Mouse (Mus musculus) heart, embryonic 11.5 days (tissue): ENCODE measurements around the gene Platr17. TPM values are rescaled to one million over a fixed set of nuclear protein-coding genes. Genes with fewer than 3 reads are reported as not detected.

Source experiments
- microRNA-seq: library from miRNA; unstranded; fragments of <30 nt; microRNA quantifications from one replicate; pipeline ENCODE4, GENCODE M21; 2016; ENCODE audit warnings: borderline number of aligned reads
- polyA plus RNA-seq: library from polyadenylated mRNA; unstranded; fragments of >200 nt; fragmentation: Nextera tagmentation; extraction: Ambion mirVana; gene quantifications from 2 replicates; pipeline ENCODE4 v1.2.1, GENCODE M21; 2014

Platr17 gene
- polyA plus RNA-seq, 1 experiment from 2014 or later: not detected

Small RNA genes within 50 kb of the gene (microRNA-seq; reads per million reads assigned to microRNA genes)
- gene Gm27740: not detected

Other genes with a start within 250 kb of the Platr17 start
- 278 and 323 TPM in 2 replicates for gene Hnrnpm, start 218.3 kb upstream of the Platr17 start, polyA plus RNA-seq
- gene March2, start 186.5 kb upstream of the Platr17 start, polyA plus RNA-seq: 73.6 and 83.2 TPM in 2 replicates
- gene Rab11b, start 144.6 kb upstream of the Platr17 start, polyA plus RNA-seq: 254 and 285 TPM in 2 replicates
- 7.6 and 10.5 TPM in 2 replicates for gene Angptl4, start 123.3 kb upstream of the Platr17 start, polyA plus RNA-seq
- 30.1 and 43.2 TPM in 2 replicates for gene Kank3, start 94.6 kb upstream of the Platr17 start, polyA plus RNA-seq
- gene Rps28, start 80.6 kb upstream of the Platr17 start, polyA plus RNA-seq: 654 and 701 TPM in 2 replicates
- 457 and 481 TPM in 2 replicates for gene Ndufa7, start 80.6 kb upstream of the Platr17 start, polyA plus RNA-seq
- gene Cd320, start 62.0 kb upstream of the Platr17 start, polyA plus RNA-seq: 60.8 and 63.9 TPM in 2 replicates
- gene Gm7029, start 31.3 kb upstream of the Platr17 start, polyA plus RNA-seq: not detected in 2 replicates
- 8.1 and 11.8 TPM in 2 replicates for gene Kifc1, start 14.5 kb upstream of the Platr17 start, polyA plus RNA-seq
- 26.4 and 37.0 TPM in 2 replicates for gene Daxx, start 4.3 kb downstream of the Platr17 start, polyA plus RNA-seq
- 22.0 and 23.4 TPM in 2 replicates for gene Tapbp, start 10.8 kb downstream of the Platr17 start, polyA plus RNA-seq
- 7.2 and 7.8 TPM in 2 replicates for gene Zbtb22, start 10.8 kb downstream of the Platr17 start, polyA plus RNA-seq
- 25.8 and 27.8 TPM in 2 replicates for gene Rgl2, start 24.4 kb downstream of the Platr17 start, polyA plus RNA-seq
- gene Pfdn6, start 35.2 kb downstream of the Platr17 start, polyA plus RNA-seq: 147 and 151 TPM in 2 replicates
- gene Wdr46, start 35.5 kb downstream of the Platr17 start, polyA plus RNA-seq: 18.3 and 19.7 TPM in 2 replicates
- 2.8 and 5.9 TPM in 2 replicates for gene B3galt4, start 46.4 kb downstream of the Platr17 start, polyA plus RNA-seq
- 28.1 and 29.5 TPM in 2 replicates for gene Vps52, start 50.7 kb downstream of the Platr17 start, polyA plus RNA-seq
- gene Rps18, start 50.9 kb downstream of the Platr17 start, polyA plus RNA-seq: 1,135 and 1,150 TPM in 2 replicates
- 13.8 and 13.9 TPM in 2 replicates for gene H2-K1, start 95.2 kb downstream of the Platr17 start, polyA plus RNA-seq
- 3.9 and 4.4 TPM in 2 replicates for gene Ring1, start 119.5 kb downstream of the Platr17 start, polyA plus RNA-seq
- 29.4 and 35.5 TPM in 2 replicates for gene H2-Ke6, start 122.9 kb downstream of the Platr17 start, polyA plus RNA-seq
- gene Slc39a7, start 126.5 kb downstream of the Platr17 start, polyA plus RNA-seq: 61.4 and 67.2 TPM in 2 replicates
- 13.8 and 14.6 TPM in 2 replicates for gene Rxrb, start 126.7 kb downstream of the Platr17 start, polyA plus RNA-seq
- 0.31 and 0.70 TPM in 2 replicates for gene Col11a2, start 134.3 kb downstream of the Platr17 start, polyA plus RNA-seq
- 0.34 and 1.2 TPM in 2 replicates for gene H2-Oa, start 187.2 kb downstream of the Platr17 start, polyA plus RNA-seq
- gene H2-DMa, start 214.4 kb downstream of the Platr17 start, polyA plus RNA-seq: 6.2 and 8.1 TPM in 2 replicates
- gene Brd2, start 217.5 kb downstream of the Platr17 start, polyA plus RNA-seq: 59.7 and 105 TPM in 2 replicates
- 0.20 TPM in 1 of 2 replicates, not detected in the other for gene H2-DMb2, start 238.2 kb downstream of the Platr17 start, polyA plus RNA-seq
- 0.27 and 0.29 TPM in 2 replicates for gene H2-DMb1, start 247.9 kb downstream of the Platr17 start, polyA plus RNA-seq